Mouse (Mus musculus): ENCODE results near the gene Gsk3a. TPM values are rescaled to one million over a fixed set of nuclear protein-coding genes. Genes with fewer than 3 reads are reported as not detected.

Gsk3a gene
- polyA plus RNA-seq, 1 experiment from 2014 or later: 9.8 TPM

DNA sequence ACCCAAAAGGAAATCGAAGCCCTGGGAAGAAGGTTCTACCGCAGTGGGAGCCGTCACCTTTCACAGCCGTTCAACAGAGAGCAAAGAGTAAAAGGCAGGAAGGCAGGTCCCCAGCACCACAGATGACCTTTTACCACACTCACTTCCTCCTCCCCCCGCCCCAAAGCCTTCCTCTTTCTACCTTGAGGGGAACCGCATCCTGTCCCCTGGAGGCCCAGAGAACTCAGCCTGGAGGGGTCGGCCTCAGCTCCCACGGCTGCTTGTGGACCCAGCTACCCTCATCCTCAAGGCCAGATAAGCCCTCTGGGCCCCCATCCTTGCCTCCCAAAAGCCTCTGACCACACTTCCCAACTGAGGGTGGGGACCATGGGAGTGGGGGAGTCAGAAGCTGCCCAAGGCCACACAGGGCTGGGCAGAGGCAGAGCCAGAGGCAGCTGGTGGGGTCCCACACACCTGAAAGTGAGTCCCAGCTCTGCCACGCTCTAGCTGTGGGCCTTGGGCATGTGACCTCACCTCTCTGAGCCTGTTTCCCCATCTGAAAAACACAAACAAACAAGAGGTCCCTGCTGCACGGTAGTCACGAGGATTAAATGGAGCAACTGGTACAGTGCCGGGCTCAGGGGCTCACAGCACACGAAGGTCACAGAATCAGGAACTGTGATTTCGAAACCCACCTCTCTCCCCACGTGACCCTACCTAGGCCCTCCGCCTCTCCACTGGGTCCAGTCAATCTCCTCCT is 32.1 kb downstream of the Gsk3a start:
- Histone ChIP-seq H3K27me3 (ENCODE audit: insufficient read depth, low read length) (no peaks in the 10 kb centered on the region), H3K27ac (no peak overlapping the region), H3K4me2 (ENCODE audit: low read length) (no peak overlapping the region), H3K9ac (ENCODE audit: low read depth, low read length) (0 out of 2 replicates have a peak overlapping the region, but pooled peaks have one; percentile 13), H3K4me1 (replicated peaks; ENCODE audit: insufficient read depth, low read length) (no peaks in the 10 kb centered on the region), H3K36me3 (ENCODE audit: insufficient read depth, low read length) (peaks cover 25% of the 10 kb centered on the region; the same call in 1 of the 2 replicates), H3K9me3 (replicated peaks; ENCODE audit: low read length) (no peaks in the 10 kb centered on the region), H3K4me3 (replicated peaks; ENCODE audit: low read depth, low read length) (no peak overlapping the region)
- WGBS: 58% methylated on average over 16 of the region's 16 CpGs
- DNase-seq (ENCODE audit: low spot score): no peak
- ATAC-seq (replicated peaks; ENCODE audit: low FRiP score, low read depth): no peak
- TF ChIP-seq CTCF (IDR thresholded peaks at IDR 0.05; ENCODE audit: low read depth): no peak

DNA sequence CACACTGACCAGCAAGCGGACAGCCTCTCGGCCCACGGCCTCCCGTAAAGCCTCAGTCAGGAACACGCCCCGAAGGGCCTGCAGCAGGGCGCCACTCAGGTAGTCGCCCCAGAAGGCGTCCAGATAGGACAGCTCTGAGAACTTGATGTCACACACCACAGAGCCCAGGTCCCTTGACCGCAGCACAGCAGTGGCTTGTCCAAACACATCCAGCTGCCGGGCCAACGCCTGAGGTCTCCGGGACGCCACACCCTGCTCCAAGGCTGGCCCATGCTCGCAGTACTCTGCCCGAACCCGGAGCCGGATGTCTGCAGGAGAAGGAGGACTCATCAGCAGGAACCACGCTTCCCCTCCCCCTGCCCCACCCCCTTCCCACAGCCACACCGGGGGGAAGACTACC is 34.0 kb downstream of the Gsk3a start:
- H3K36me3 ChIP-seq (ENCODE audit: insufficient read depth, low read length): peaks cover 16% of the 10 kb centered on the region; the same call in 1 of the 2 replicates
- no peak for TF ChIP-seq CTCF (IDR thresholded peaks at IDR 0.05; ENCODE audit: low read depth)
- DNase-seq (ENCODE audit: low spot score) (no peak), ATAC-seq (replicated peaks; ENCODE audit: low FRiP score, low read depth) (no peak)
- H3K27ac ChIP-seq: no peak overlapping the region
- H3K4me1 ChIP-seq (replicated peaks; ENCODE audit: insufficient read depth, low read length): no peaks in the 10 kb centered on the region
- 74% methylated on average over 20 of the region's 20 CpGs for WGBS
- no peaks in the 10 kb centered on the region for H3K9me3 ChIP-seq (replicated peaks; ENCODE audit: low read length)
- H3K27me3 ChIP-seq (ENCODE audit: insufficient read depth, low read length): no peaks in the 10 kb centered on the region
- no peak overlapping the region for H3K9ac ChIP-seq (ENCODE audit: low read depth, low read length)
- H3K4me2 ChIP-seq (ENCODE audit: low read length): no peak overlapping the region
- H3K4me3 ChIP-seq (replicated peaks; ENCODE audit: low read depth, low read length): no peak overlapping the region

DNA sequence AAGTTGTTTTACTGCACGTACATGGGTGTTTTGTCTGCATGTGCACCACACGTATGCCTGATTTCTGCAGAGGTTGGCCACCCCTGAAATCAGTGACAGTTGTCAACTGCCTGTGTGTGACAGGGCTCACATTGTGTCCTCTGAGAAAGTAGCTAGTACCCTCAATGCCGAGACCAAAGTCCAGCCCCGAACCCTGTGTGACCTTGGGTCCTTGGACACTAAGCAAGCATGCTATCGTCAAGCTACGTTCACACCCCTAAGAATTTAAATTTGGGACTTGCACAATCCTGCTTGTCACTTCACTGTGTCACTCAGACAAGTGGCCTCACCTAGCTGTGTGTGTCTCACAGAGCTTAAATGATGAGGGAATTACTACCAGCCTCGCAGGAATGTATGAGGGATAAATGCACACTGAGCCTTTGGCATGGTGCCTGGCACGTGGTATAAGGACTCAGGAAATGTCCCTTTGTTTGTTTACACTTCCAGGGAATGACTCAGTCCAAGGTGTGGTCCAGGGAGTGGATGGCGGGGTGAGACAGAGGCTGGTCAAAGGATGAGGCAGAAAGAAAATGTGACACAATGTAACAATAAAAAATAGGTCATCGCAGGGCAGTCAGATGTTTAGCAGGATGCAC is 40.1 kb downstream of the Gsk3a start:
- no peak overlapping the region for H3K27ac ChIP-seq
- ATAC-seq (replicated peaks; ENCODE audit: low FRiP score, low read depth) (0 out of 2 replicates have a peak, but pooled peaks have one; percentile 46), DNase-seq (ENCODE audit: low spot score) (peak; percentile 33)
- 51% methylated on average over 10 of the region's 10 CpGs for WGBS
- no peak overlapping the region for H3K4me2 ChIP-seq (ENCODE audit: low read length)
- no peaks in the 10 kb centered on the region for H3K27me3 ChIP-seq (ENCODE audit: insufficient read depth, low read length)
- no peak for TF ChIP-seq CTCF (IDR thresholded peaks at IDR 0.05; ENCODE audit: low read depth)
- H3K4me1 ChIP-seq (replicated peaks; ENCODE audit: insufficient read depth, low read length): no peaks in the 10 kb centered on the region
- H3K9ac ChIP-seq (ENCODE audit: low read depth, low read length): no peak overlapping the region
- H3K9me3 ChIP-seq (replicated peaks; ENCODE audit: low read length): no peaks in the 10 kb centered on the region
- H3K4me3 ChIP-seq (replicated peaks; ENCODE audit: low read depth, low read length): no peak overlapping the region
- 0 out of 2 replicates have a peak, but pooled peaks cover 4% of the 10 kb centered on the region for H3K36me3 ChIP-seq (ENCODE audit: insufficient read depth, low read length)

DNA sequence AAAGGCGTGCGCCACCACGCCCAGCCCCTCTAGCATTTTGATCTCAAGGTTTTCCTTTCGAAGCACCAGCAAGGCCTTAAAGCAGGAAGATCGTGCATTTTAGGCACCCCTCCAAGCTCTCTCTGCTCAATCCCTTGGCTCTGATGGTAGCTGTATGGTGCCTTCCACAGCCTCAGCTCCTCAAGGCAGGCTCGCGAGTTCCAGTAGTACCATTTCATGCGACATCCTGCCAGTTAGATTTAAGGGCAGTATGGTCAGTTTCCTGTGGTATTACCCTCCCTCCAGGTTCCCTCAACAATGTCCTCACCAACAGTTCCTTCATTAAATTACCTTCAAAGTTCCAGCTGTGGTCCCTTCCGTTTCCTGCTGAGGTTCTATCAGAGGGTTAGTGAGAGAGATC is 41.5 kb downstream of the Gsk3a start:
- Histone ChIP-seq H3K4me1 (replicated peaks; ENCODE audit: insufficient read depth, low read length) (no peaks in the 10 kb centered on the region), H3K4me3 (replicated peaks; ENCODE audit: low read depth, low read length) (no peak overlapping the region), H3K4me2 (ENCODE audit: low read length) (no peak overlapping the region), H3K9ac (ENCODE audit: low read depth, low read length) (no peak overlapping the region), H3K36me3 (ENCODE audit: insufficient read depth, low read length) (no peaks in the 10 kb centered on the region), H3K27ac (no peak overlapping the region), H3K9me3 (replicated peaks; ENCODE audit: low read length) (no peaks in the 10 kb centered on the region), H3K27me3 (ENCODE audit: insufficient read depth, low read length) (no peaks in the 10 kb centered on the region)
- DNase-seq (ENCODE audit: low spot score): no peak
- no peak for ATAC-seq (replicated peaks; ENCODE audit: low FRiP score, low read depth)
- TF ChIP-seq CTCF (IDR thresholded peaks at IDR 0.05; ENCODE audit: low read depth): no peak
- 76% methylated on average over 9 of the region's 9 CpGs for WGBS

DNA sequence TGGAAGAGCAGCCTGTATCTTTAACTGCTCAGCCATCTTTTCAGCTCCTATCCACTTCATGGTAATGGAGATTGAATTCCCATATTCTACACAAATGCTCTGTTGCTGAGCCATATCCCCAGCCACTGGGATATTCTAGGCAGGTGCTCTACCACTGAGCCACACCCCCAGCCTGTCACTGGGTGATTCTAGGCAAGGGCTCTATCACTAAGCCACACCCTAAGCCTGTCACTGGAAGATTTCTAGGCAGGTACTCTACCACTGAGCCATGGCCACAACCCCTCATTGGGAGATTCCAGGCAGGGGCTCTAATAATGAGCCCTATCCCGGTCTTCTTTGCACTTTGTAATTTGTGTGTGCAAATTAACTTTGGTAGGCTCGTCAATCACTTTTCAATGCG is 42.5 kb downstream of the Gsk3a start:
- no peaks in the 10 kb centered on the region for H3K9me3 ChIP-seq (replicated peaks; ENCODE audit: low read length)
- H3K4me3 ChIP-seq (replicated peaks; ENCODE audit: low read depth, low read length): no peak overlapping the region
- no peak overlapping the region for H3K4me2 ChIP-seq (ENCODE audit: low read length)
- no peak overlapping the region for H3K9ac ChIP-seq (ENCODE audit: low read depth, low read length)
- no peaks in the 10 kb centered on the region for H3K36me3 ChIP-seq (ENCODE audit: insufficient read depth, low read length)
- TF ChIP-seq CTCF (IDR thresholded peaks at IDR 0.05; ENCODE audit: low read depth): no peak
- DNase-seq (ENCODE audit: low spot score): no peak
- 82% methylated on average over 3 of the region's 3 CpGs for WGBS
- H3K27me3 ChIP-seq (ENCODE audit: insufficient read depth, low read length): no peaks in the 10 kb centered on the region
- ATAC-seq (replicated peaks; ENCODE audit: low FRiP score, low read depth): no peak
- no peak overlapping the region for H3K27ac ChIP-seq
- no peaks in the 10 kb centered on the region for H3K4me1 ChIP-seq (replicated peaks; ENCODE audit: insufficient read depth, low read length)

DNA sequence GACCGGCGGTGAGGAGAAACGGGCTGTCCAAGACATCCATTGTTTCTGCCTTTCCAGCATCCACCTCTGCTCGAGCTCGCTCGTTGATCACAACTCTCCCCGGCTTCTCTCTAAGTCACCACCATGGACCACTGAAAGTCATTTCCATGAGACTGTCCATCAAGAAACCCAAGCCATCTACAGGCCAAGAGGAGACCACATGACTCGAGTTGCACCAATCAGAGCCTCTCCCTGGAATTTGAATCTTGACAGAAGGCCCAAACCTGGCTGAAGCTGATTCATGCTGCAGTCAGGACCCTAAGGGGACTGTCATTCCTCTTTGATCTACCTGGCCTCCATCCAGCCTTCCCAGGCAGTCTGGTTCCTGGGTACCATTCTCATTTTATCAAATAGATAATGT is 45.5 kb downstream of the Gsk3a start:
- Histone ChIP-seq H3K4me1 (replicated peaks; ENCODE audit: insufficient read depth, low read length) (no peaks in the 10 kb centered on the region), H3K9me3 (replicated peaks; ENCODE audit: low read length) (no peaks in the 10 kb centered on the region), H3K9ac (ENCODE audit: low read depth, low read length) (no peak overlapping the region), H3K4me3 (replicated peaks; ENCODE audit: low read depth, low read length) (no peak overlapping the region), H3K27me3 (ENCODE audit: insufficient read depth, low read length) (no peaks in the 10 kb centered on the region), H3K4me2 (ENCODE audit: low read length) (no peak overlapping the region), H3K36me3 (ENCODE audit: insufficient read depth, low read length) (no peaks in the 10 kb centered on the region), H3K27ac (no peak overlapping the region)
- TF ChIP-seq CTCF (IDR thresholded peaks at IDR 0.05; ENCODE audit: low read depth): no peak
- ATAC-seq (replicated peaks; ENCODE audit: low FRiP score, low read depth) (no peak), DNase-seq (ENCODE audit: low spot score) (no peak)
- 76% methylated on average over 8 of the region's 8 CpGs for WGBS

Data from kidney, postnatal 0 days (tissue).